Mouse (Mus musculus) small intestine, adult 2 months (tissue): ENCODE measurements around the gene Agbl4.

Source experiments
- CTCF ChIP-seq: fragments of 200-500 bp; IDR thresholded peaks from 2 replicates; pipeline ENCODE4 v1.5.1; 2012; ENCODE audit warnings: low read depth, mild to moderate bottlenecking, control low read depth, inconsistent platforms, low read length, moderate library complexity, mixed read lengths; ENCODE audit not compliant: insufficient replicate concordance, insufficient read length; ENCODE audit errors: extremely low read depth
- POLR2A ChIP-seq: fragments of 200-500 bp; IDR thresholded peaks from 2 replicates; pipeline ENCODE4 v1.6.1; 2012; ENCODE audit warnings: low read depth, mild to moderate bottlenecking, control low read depth, inconsistent platforms, low read length, moderate library complexity

DNA sequence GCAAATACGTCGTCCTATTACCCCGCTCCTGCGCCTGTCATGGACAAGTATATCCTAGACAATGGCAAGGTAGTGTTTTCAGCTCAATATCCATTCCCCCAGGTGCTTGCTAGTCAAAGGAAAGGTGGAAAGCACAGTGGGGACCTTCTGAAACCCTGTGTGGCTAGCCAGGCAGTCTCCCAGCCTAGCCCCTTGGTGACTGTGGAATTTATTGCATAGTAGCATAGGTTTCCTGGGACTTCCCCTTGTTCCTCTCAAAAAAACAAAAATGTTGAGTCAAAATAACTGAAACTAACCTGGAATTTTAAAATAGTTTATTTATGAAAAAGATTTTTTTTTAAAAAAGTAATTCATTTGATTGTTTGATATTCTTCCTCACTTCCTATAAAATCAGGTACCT lies 1051.1 kb downstream of the Agbl4 start:
- TF ChIP-seq CTCF, result no peak
- no peak for TF ChIP-seq POLR2A
